Mouse (Mus musculus) retina, adult 2 months (tissue): ENCODE results near the gene Pdlim4.
"Not testable (repeated sequence)": the region's sequence is repeated elsewhere in the genome, so short reads cannot be mapped to it uniquely, and the experiment has no call there.

Source experiments
- DNase-seq: peaks from one replicate; pipeline ENCODE4 v3.0.0-alpha.2; 2012; ENCODE audit warnings: low read depth, low spot score

The Pdlim4 gene

GRCm38 (mm10) chr11:54018893-54019732 lies 49.7 kb downstream of the Pdlim4 start:
- no peak for DNase-seq

- no peak for DNase-seq
These were observed 51.2 kb downstream of the Pdlim4 start for GRCm38 (mm10) chr11:54017596-54017995.

GRCm38 (mm10) chr11:54016051-54016450 lies 52.8 kb downstream of the Pdlim4 start:
- DNase-seq, result no peak

GRCm38 (mm10) chr11:54012961-54013360 lies 55.9 kb downstream of the Pdlim4 start:
- no peak for DNase-seq

GRCm38 (mm10) chr11:54011255-54011654 lies 57.6 kb downstream of the Pdlim4 start:
- no peak for DNase-seq

- no peak for DNase-seq
These were observed 60.3 kb downstream of the Pdlim4 start for GRCm38 (mm10) chr11:54008416-54008920.

- DNase-seq, result no peak
These were observed 61.1 kb downstream of the Pdlim4 start for GRCm38 (mm10) chr11:54007717-54008116.

GRCm38 (mm10) chr11:54006901-54007300 lies 61.9 kb downstream of the Pdlim4 start:
- no peak for DNase-seq

GRCm38 (mm10) chr11:54006362-54006761 lies 62.5 kb downstream of the Pdlim4 start:
- DNase-seq, result not testable (repeated sequence)
